Mouse (Mus musculus) midbrain, embryonic 14.5 days (tissue): ENCODE data around the gene Duoxa1. TPM values are rescaled to one million over a fixed set of nuclear protein-coding genes. Genes with fewer than 3 reads are reported as not detected.
"Not testable (repeated sequence)": the region's sequence is repeated elsewhere in the genome, so short reads cannot be mapped to it uniquely, and the experiment has no call there.

Experiments used
- ATAC-seq: fragments of 200-750 bp; cut with Nextera tagmentation; 2 replicates; pipeline ENCODE4 v1.8.0; 2017; ENCODE audit warnings: moderate number of reproducible peaks, moderate library complexity; ENCODE audit not compliant: low FRiP score, low TSS enrichment
- DNase-seq: peaks from one replicate; pipeline ENCODE4 v3.0.0-alpha.2; 2015
- H3K27ac ChIP-seq: fragments of 300-500 bp; sonication (generic); replicated peaks from 2 replicates; pipeline ENCODE4 v1.5.1; 2014; ENCODE audit warnings: mild to moderate bottlenecking, low read depth, low read length, moderate library complexity
- H3K27me3 ChIP-seq: fragments of 300-500 bp; sonication (generic); 2 replicates; pipeline ENCODE4 v1.6.1; 2014; ENCODE audit warnings: low read length, control low read depth, mixed read lengths; ENCODE audit not compliant: control insufficient read depth, insufficient read depth
- H3K36me3 ChIP-seq: fragments of 300-500 bp; sonication (generic); 2 replicates; pipeline ENCODE4 v1.6.1; 2014; ENCODE audit warnings: low read length, control low read depth; ENCODE audit not compliant: control insufficient read depth, insufficient read depth
- H3K4me1 ChIP-seq: fragments of 300-500 bp; sonication (generic); 2 replicates; pipeline ENCODE4 v1.6.1; 2014; ENCODE audit warnings: mild to moderate bottlenecking, antibody characterized with exemption, low read length, control low read depth; ENCODE audit not compliant: control insufficient read depth, insufficient read depth
- H3K4me2 ChIP-seq: fragments of 300-500 bp; sonication (generic); 2 replicates; pipeline ENCODE4 v1.6.1; 2014; ENCODE audit warnings: mild to moderate bottlenecking, low read length, moderate library complexity
- H3K4me3 ChIP-seq: fragments of 300-500 bp; sonication (generic); replicated peaks from 2 replicates; pipeline ENCODE4 v1.5.1; 2014; ENCODE audit warnings: low read depth, low read length
- H3K9ac ChIP-seq: fragments of 300-500 bp; sonication (generic); replicated peaks from 2 replicates; pipeline ENCODE4 v1.6.1; 2014; ENCODE audit warnings: mild to moderate bottlenecking, low read length, moderate library complexity
- H3K9me3 ChIP-seq: fragments of 300-500 bp; sonication (generic); 2 replicates; pipeline ENCODE4 v1.6.1; 2016; ENCODE audit warnings: low read length, control low read depth, mixed read lengths; ENCODE audit not compliant: control insufficient read depth
- WGBS: fragments of 180-500 bp; shearing (Covaris S2); extraction: QIAGEN DNeasy Blood & Tissue Kit; methylation state at CpG from one replicate; pipeline ENCODE4 v1.1.7; 2014; 5-methylcytosine and 5-hydroxymethylcytosine counted together
- polyA plus RNA-seq: library from polyadenylated mRNA; unstranded; fragments of >200 nt; fragmentation: Nextera tagmentation; extraction: Ambion mirVana; gene quantifications from 2 replicates; pipeline ENCODE4 v1.2.1, GENCODE M21; 2014

The Duoxa1 gene
- polyA plus RNA-seq, 1 experiment from 2014 or later = 0.25 TPM

- no peaks in the 10 kb centered on the region for H3K36me3 ChIP-seq
- no peak overlapping the region for H3K4me2 ChIP-seq
- ATAC-seq = no peak
- DNase-seq = no peak
- no peak overlapping the region for H3K4me3 ChIP-seq
- H3K9me3 ChIP-seq = no peaks in the 10 kb centered on the region
- no peaks in the 10 kb centered on the region for H3K27me3 ChIP-seq
- H3K9ac ChIP-seq = no peak overlapping the region
- no peak overlapping the region for H3K27ac ChIP-seq
- 85% methylated on average over 6 of the region's 6 CpGs for WGBS
- peaks cover 19% of the 10 kb centered on the region for H3K4me1 ChIP-seq
Measured at GRCm38 (mm10) chr2:122345106-122345893, 31.8 kb upstream of the Duoxa1 start.

GRCm38 (mm10) chr2:122337291-122337690, 23.8 kb upstream of the Duoxa1 start:
- Histone ChIP-seq H3K9me3 (no peaks in the 10 kb centered on the region), H3K9ac (no peak overlapping the region), H3K4me3 (0 out of 2 replicates have a peak overlapping the region, but pooled peaks have one; percentile 8), H3K27ac (no peak overlapping the region), H3K27me3 (no peaks in the 10 kb centered on the region), H3K4me1 (no peaks in the 10 kb centered on the region), H3K4me2 (peak overlapping the region; percentile 33), H3K36me3 (no peaks in the 10 kb centered on the region)
- WGBS = 60% methylated on average over 21 of the region's 21 CpGs
- DNase-seq (no peak), ATAC-seq (no peak)

- Histone ChIP-seq H3K27ac (no peak overlapping the region), H3K9ac (no peak overlapping the region), H3K4me2 (no peak overlapping the region), H3K9me3 (no peaks in the 10 kb centered on the region), H3K36me3 (no peaks in the 10 kb centered on the region), H3K4me3 (no peak overlapping the region), H3K4me1 (no peaks in the 10 kb centered on the region), H3K27me3 (no peaks in the 10 kb centered on the region)
- ATAC-seq (no peak), DNase-seq (no peak)
- 55% methylated on average over 3 of the region's 3 CpGs for WGBS
Measured at GRCm38 (mm10) chr2:122334170-122334569, 20.6 kb upstream of the Duoxa1 start.

- WGBS = 93% methylated on average over 3 of the region's 3 CpGs
- Histone ChIP-seq H3K4me1 (no peaks in the 10 kb centered on the region), H3K27me3 (no peaks in the 10 kb centered on the region), H3K9me3 (no peaks in the 10 kb centered on the region), H3K36me3 (no peaks in the 10 kb centered on the region), H3K4me3 (no peak overlapping the region), H3K4me2 (no peak overlapping the region), H3K27ac (no peak overlapping the region), H3K9ac (no peak overlapping the region)
- no peak for ATAC-seq
- no peak for DNase-seq
Measured at GRCm38 (mm10) chr2:122332222-122332621, 18.7 kb upstream of the Duoxa1 start.

GRCm38 (mm10) chr2:122330317-122330716, 16.8 kb upstream of the Duoxa1 start:
- not testable (repeated sequence) for ATAC-seq, H3K9me3 ChIP-seq, H3K27ac ChIP-seq, H3K4me2 ChIP-seq, H3K4me1 ChIP-seq, DNase-seq, H3K36me3 ChIP-seq, H3K9ac ChIP-seq, H3K27me3 ChIP-seq, H3K4me3 ChIP-seq
- 94% methylated on average over 4 of the region's 6 CpGs for WGBS

- Histone ChIP-seq H3K27ac (no peak overlapping the region), H3K4me1 (no peaks in the 10 kb centered on the region), H3K4me2 (no peak overlapping the region), H3K36me3 (no peaks in the 10 kb centered on the region), H3K27me3 (no peaks in the 10 kb centered on the region), H3K9ac (no peak overlapping the region), H3K9me3 (no peaks in the 10 kb centered on the region), H3K4me3 (no peak overlapping the region)
- 87% methylated on average over 3 of the region's 3 CpGs for WGBS
- ATAC-seq (no peak), DNase-seq (no peak)
Measured at GRCm38 (mm10) chr2:122327986-122328385, 14.5 kb upstream of the Duoxa1 start.

GRCm38 (mm10) chr2:122325361-122325760, 11.8 kb upstream of the Duoxa1 start:
- Histone ChIP-seq H3K36me3 (no peaks in the 10 kb centered on the region), H3K4me2 (no peak overlapping the region), H3K4me3 (no peak overlapping the region), H3K4me1 (no peaks in the 10 kb centered on the region), H3K9ac (no peak overlapping the region), H3K27ac (no peak overlapping the region), H3K9me3 (no peaks in the 10 kb centered on the region), H3K27me3 (no peaks in the 10 kb centered on the region)
- WGBS = 80% methylated on average over 2 of the region's 2 CpGs
- ATAC-seq = no peak
- DNase-seq = no peak

- no peak overlapping the region for H3K27ac ChIP-seq
- no peaks in the 10 kb centered on the region for H3K36me3 ChIP-seq
- no peaks in the 10 kb centered on the region for H3K27me3 ChIP-seq
- no peak for ATAC-seq
- 78% methylated on average over 3 of the region's 3 CpGs for WGBS
- no peak overlapping the region for H3K4me2 ChIP-seq
- no peak overlapping the region for H3K4me3 ChIP-seq
- H3K4me1 ChIP-seq = no peaks in the 10 kb centered on the region
- no peak overlapping the region for H3K9ac ChIP-seq
- no peak for DNase-seq
- no peaks in the 10 kb centered on the region for H3K9me3 ChIP-seq
Measured at GRCm38 (mm10) chr2:122324586-122324985, 11.1 kb upstream of the Duoxa1 start.

GRCm38 (mm10) chr2:122323960-122324359, 10.4 kb upstream of the Duoxa1 start:
- no peaks in the 10 kb centered on the region for H3K36me3 ChIP-seq
- no peak overlapping the region for H3K4me2 ChIP-seq
- ATAC-seq (no peak), DNase-seq (no peak)
- H3K4me1 ChIP-seq = no peaks in the 10 kb centered on the region
- H3K27me3 ChIP-seq = no peaks in the 10 kb centered on the region
- no peak overlapping the region for H3K27ac ChIP-seq
- 60% methylated on average over 3 of the region's 3 CpGs for WGBS
- no peak overlapping the region for H3K4me3 ChIP-seq
- no peak overlapping the region for H3K9ac ChIP-seq
- H3K9me3 ChIP-seq = no peaks in the 10 kb centered on the region
